Mouse (Mus musculus): ENCODE results near the gene Lrp2. TPM values are rescaled to one million over a fixed set of nuclear protein-coding genes. Genes with fewer than 3 reads are reported as not detected.

Gene Lrp2
- polyA plus RNA-seq, 1 experiment: 0.12 TPM

DNA sequence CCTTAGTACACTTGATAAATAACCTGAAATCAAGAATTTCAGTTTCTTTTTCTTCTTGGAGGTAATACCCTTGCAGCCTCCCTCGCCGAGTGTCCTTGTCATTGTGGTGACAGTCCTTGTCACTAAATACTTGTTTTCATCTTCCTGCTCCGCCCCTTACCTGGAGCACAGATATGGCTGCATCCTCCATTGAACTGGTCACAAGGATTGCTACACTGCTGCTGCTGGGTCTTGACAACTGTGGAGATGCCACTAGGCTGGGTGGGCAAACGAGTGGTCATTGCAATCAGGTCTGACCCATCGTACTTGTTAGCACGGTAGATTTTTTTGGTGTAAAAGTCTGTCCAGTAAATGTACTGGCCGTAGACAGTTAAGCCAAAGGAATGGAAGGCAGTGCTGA lies 104.9 kb downstream of the Lrp2 start:
- WGBS: 91% methylated on average over 7 of the region's 7 CpGs
- DNase-seq (ENCODE audit: low read depth in 1 of 2, low spot score in 2 of 2): no peak
- H3K27me3 ChIP-seq (ENCODE audit: control insufficient read depth, insufficient read depth, low read length): no peaks in the 10 kb centered on the region
- H3K27ac ChIP-seq (ENCODE audit: insufficient read depth, low read length): no peak overlapping the region
- H3K36me3 ChIP-seq (ENCODE audit: control insufficient read depth, insufficient read depth, low read length): no peaks in the 10 kb centered on the region
- TF ChIP-seq CTCF (IDR thresholded peaks at IDR 0.05; ENCODE audit: extremely low read depth, insufficient read depth, insufficient read length, insufficient replicate concordance) (no peak), POLR2A (IDR thresholded peaks at IDR 0.05; ENCODE audit: low read depth, low read length) (no peak)
- no peaks in the 10 kb centered on the region for H3K4me1 ChIP-seq (ENCODE audit: control insufficient read depth, insufficient read depth, insufficient read length)
- H3K4me3 ChIP-seq (ENCODE audit: extremely low read depth, insufficient read depth, insufficient read length): no peak overlapping the region

DNA sequence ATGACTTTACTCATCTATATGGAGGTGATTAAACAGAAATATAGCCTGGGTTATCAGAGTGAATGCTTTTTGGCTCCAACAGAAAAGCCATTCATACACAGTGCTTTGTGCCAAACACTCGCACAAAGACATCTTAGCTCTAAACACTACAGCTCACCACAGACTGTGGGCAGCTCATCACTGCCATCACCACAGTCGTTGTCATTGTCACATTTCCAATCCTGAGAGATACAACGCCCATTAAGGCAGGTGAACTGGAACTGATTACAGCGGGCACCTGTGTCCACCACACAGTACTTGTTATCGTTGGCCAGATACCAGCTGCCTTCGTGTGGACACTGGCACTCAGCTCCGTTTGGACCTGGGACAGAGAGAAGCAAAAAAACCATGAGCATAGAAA lies 106.0 kb downstream of the Lrp2 start:
- Histone ChIP-seq H3K36me3 (ENCODE audit: control insufficient read depth, insufficient read depth, low read length) (no peaks in the 10 kb centered on the region), H3K4me1 (ENCODE audit: control insufficient read depth, insufficient read depth, insufficient read length) (no peaks in the 10 kb centered on the region), H3K27me3 (ENCODE audit: control insufficient read depth, insufficient read depth, low read length) (no peaks in the 10 kb centered on the region), H3K27ac (ENCODE audit: insufficient read depth, low read length) (no peak overlapping the region), H3K4me3 (ENCODE audit: extremely low read depth, insufficient read depth, insufficient read length) (no peak overlapping the region)
- no peak for DNase-seq (ENCODE audit: low read depth in 1 of 2, low spot score in 2 of 2)
- TF ChIP-seq CTCF (IDR thresholded peaks at IDR 0.05; ENCODE audit: extremely low read depth, insufficient read depth, insufficient read length, insufficient replicate concordance): no peak
- no peak for TF ChIP-seq POLR2A (IDR thresholded peaks at IDR 0.05; ENCODE audit: low read depth, low read length)
- 85% methylated on average over 7 of the region's 7 CpGs for WGBS

DNA sequence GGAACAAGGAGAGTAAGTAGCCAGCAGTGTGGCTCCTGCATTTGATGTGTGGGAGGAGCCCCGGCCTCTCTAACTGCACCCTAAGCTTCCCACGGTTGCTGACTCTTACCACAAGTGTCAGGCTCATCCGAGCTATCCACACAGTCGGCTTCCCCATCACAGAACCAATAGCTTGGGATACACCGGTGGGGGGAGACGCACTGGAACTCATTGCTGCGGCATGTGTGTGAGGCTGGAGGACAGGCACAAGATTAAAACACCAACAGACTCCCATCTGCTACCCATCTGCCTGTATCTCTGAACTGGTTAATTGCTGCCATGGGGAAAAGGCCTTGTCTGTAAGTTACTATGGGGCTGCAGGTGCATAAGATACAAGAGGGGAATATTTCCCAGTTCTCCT lies 109.0 kb downstream of the Lrp2 start:
- no peaks in the 10 kb centered on the region for H3K27me3 ChIP-seq (ENCODE audit: control insufficient read depth, insufficient read depth, low read length)
- no peaks in the 10 kb centered on the region for H3K4me1 ChIP-seq (ENCODE audit: control insufficient read depth, insufficient read depth, insufficient read length)
- no peak for DNase-seq (ENCODE audit: low read depth in 1 of 2, low spot score in 2 of 2)
- H3K27ac ChIP-seq (ENCODE audit: insufficient read depth, low read length): no peak overlapping the region
- H3K36me3 ChIP-seq (ENCODE audit: control insufficient read depth, insufficient read depth, low read length): no peaks in the 10 kb centered on the region
- H3K4me3 ChIP-seq (ENCODE audit: extremely low read depth, insufficient read depth, insufficient read length): no peak overlapping the region
- WGBS: 85% methylated on average over 7 of the region's 7 CpGs
- TF ChIP-seq CTCF (IDR thresholded peaks at IDR 0.05; ENCODE audit: extremely low read depth, insufficient read depth, insufficient read length, insufficient replicate concordance): no peak
- no peak for TF ChIP-seq POLR2A (IDR thresholded peaks at IDR 0.05; ENCODE audit: low read depth, low read length)

DNA sequence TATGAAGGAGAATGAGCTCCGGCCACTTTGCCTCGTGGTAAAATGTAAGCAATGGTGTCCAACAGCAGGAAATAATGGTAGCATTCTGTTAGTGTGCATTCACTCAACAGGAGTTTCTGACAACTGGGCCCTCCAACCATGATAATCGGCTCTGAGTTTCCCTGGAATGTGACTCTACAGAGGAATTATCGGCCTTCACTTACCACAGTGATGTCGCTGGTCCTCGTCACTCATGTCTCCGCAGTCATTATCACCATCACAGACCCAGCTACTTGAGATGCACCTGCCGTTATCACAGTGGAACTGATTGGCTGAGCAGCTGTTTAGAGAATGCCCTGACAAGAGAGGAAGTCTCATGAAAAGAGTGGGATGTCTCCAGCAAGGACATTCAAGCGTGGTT lies 110.7 kb downstream of the Lrp2 start:
- no peak overlapping the region for H3K4me3 ChIP-seq (ENCODE audit: extremely low read depth, insufficient read depth, insufficient read length)
- no peaks in the 10 kb centered on the region for H3K27me3 ChIP-seq (ENCODE audit: control insufficient read depth, insufficient read depth, low read length)
- 89% methylated on average over 9 of the region's 9 CpGs for WGBS
- H3K4me1 ChIP-seq (ENCODE audit: control insufficient read depth, insufficient read depth, insufficient read length): no peaks in the 10 kb centered on the region
- no peaks in the 10 kb centered on the region for H3K36me3 ChIP-seq (ENCODE audit: control insufficient read depth, insufficient read depth, low read length)
- no peak for TF ChIP-seq POLR2A (IDR thresholded peaks at IDR 0.05; ENCODE audit: low read depth, low read length)
- TF ChIP-seq CTCF (IDR thresholded peaks at IDR 0.05; ENCODE audit: extremely low read depth, insufficient read depth, insufficient read length, insufficient replicate concordance): no peak
- H3K27ac ChIP-seq (ENCODE audit: insufficient read depth, low read length): no peak overlapping the region
- no peak for DNase-seq (ENCODE audit: low read depth in 1 of 2, low spot score in 2 of 2)

DNA sequence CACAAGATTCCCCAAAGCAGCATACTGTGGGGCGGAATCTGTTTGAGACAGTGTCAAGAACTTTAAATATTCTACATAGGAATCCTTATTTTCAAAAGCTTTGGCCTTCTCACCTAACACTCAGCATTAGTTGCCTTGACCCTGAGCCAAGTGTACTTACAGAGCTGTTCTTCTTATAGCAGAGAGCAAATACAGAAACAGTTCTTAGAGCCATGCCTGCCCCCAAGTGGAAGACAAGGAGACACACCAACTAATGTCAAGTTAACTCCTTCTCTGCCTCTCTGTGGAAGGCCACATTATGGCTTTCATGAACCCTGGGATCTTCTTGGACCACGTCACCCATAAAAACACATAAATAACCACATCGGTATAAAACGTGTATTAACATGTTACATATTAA lies 114.0 kb downstream of the Lrp2 start:
- DNase-seq (ENCODE audit: low read depth in 1 of 2, low spot score in 2 of 2): no peak
- Histone ChIP-seq H3K4me3 (ENCODE audit: extremely low read depth, insufficient read depth, insufficient read length) (no peak overlapping the region), H3K27me3 (ENCODE audit: control insufficient read depth, insufficient read depth, low read length) (no peaks in the 10 kb centered on the region), H3K36me3 (ENCODE audit: control insufficient read depth, insufficient read depth, low read length) (no peaks in the 10 kb centered on the region), H3K4me1 (ENCODE audit: control insufficient read depth, insufficient read depth, insufficient read length) (no peaks in the 10 kb centered on the region), H3K27ac (ENCODE audit: insufficient read depth, low read length) (no peak overlapping the region)
- 87% methylated on average over 4 of the region's 4 CpGs for WGBS
- no peak for TF ChIP-seq CTCF (IDR thresholded peaks at IDR 0.05; ENCODE audit: extremely low read depth, insufficient read depth, insufficient read length, insufficient replicate concordance)
- no peak for TF ChIP-seq POLR2A (IDR thresholded peaks at IDR 0.05; ENCODE audit: low read depth, low read length)

DNA sequence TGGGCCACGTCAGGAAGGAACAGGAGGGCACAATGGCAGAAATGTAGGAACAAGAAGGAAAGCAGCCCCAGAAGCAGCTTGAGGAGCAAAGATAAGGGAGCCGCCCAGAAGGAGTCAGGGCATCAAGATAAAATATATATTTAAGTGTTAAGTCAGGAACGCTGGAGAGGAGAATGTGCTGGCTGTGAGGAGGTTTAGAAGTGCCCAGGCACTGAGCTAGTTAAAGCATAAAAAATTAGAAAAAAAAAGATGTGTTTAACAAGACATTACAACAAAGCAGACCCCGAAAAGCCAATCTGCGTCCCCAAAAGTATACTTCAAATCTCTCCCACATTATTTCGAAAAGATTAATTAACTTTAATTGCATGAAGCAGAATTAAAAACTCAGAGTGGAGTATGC lies 122.3 kb downstream of the Lrp2 start:
- H3K27me3 ChIP-seq (ENCODE audit: control insufficient read depth, insufficient read depth, low read length): no peaks in the 10 kb centered on the region
- no peak overlapping the region for H3K4me3 ChIP-seq (ENCODE audit: extremely low read depth, insufficient read depth, insufficient read length)
- H3K4me1 ChIP-seq (ENCODE audit: control insufficient read depth, insufficient read depth, insufficient read length): no peaks in the 10 kb centered on the region
- no peak for DNase-seq (ENCODE audit: low read depth in 1 of 2, low spot score in 2 of 2)
- TF ChIP-seq CTCF (IDR thresholded peaks at IDR 0.05; ENCODE audit: extremely low read depth, insufficient read depth, insufficient read length, insufficient replicate concordance) (no peak), POLR2A (IDR thresholded peaks at IDR 0.05; ENCODE audit: low read depth, low read length) (no peak)
- WGBS: 88% methylated on average over 6 of the region's 6 CpGs
- no peak overlapping the region for H3K27ac ChIP-seq (ENCODE audit: insufficient read depth, low read length)
- no peaks in the 10 kb centered on the region for H3K36me3 ChIP-seq (ENCODE audit: control insufficient read depth, insufficient read depth, low read length)

DNA sequence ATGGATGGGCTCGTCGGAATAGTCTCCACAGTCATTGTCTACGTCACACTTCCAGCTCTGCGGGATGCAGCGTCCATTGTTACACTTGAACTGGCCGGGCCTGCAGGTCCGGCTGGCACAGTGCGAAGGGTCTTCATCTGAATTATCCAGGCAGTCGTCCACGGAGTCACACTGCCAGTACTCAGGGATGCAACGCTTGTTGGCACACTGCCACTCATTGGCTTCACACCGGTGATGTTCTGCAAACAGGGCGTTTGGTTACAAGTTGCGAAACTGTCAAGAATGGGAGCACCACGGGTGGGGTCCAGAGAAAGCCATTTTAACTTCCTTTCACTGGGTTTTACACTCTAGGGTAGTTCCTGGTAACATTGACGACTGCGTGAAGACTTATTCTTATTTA lies 126.4 kb downstream of the Lrp2 start:
- H3K4me1 ChIP-seq (ENCODE audit: control insufficient read depth, insufficient read depth, insufficient read length): no peaks in the 10 kb centered on the region
- no peak for TF ChIP-seq CTCF (IDR thresholded peaks at IDR 0.05; ENCODE audit: extremely low read depth, insufficient read depth, insufficient read length, insufficient replicate concordance)
- no peak for TF ChIP-seq POLR2A (IDR thresholded peaks at IDR 0.05; ENCODE audit: low read depth, low read length)
- WGBS: 91% methylated on average over 17 of the region's 17 CpGs
- H3K27ac ChIP-seq (ENCODE audit: insufficient read depth, low read length): no peak overlapping the region
- DNase-seq (ENCODE audit: low read depth in 1 of 2, low spot score in 2 of 2): no peak
- no peaks in the 10 kb centered on the region for H3K36me3 ChIP-seq (ENCODE audit: control insufficient read depth, insufficient read depth, low read length)
- H3K27me3 ChIP-seq (ENCODE audit: control insufficient read depth, insufficient read depth, low read length): no peaks in the 10 kb centered on the region
- no peak overlapping the region for H3K4me3 ChIP-seq (ENCODE audit: extremely low read depth, insufficient read depth, insufficient read length)
